Mouse (Mus musculus) right cerebral cortex, postnatal 14 days (tissue): ENCODE measurements around the gene Tefm.
"Not testable (repeated sequence)": the region's sequence is repeated elsewhere in the genome, so short reads cannot be mapped to it uniquely, and the experiment has no call there.

ENCODE experiments used
- DNase-seq: peaks from one replicate; pipeline ENCODE4 v3.0.0; 2022

The Tefm gene

DNA sequence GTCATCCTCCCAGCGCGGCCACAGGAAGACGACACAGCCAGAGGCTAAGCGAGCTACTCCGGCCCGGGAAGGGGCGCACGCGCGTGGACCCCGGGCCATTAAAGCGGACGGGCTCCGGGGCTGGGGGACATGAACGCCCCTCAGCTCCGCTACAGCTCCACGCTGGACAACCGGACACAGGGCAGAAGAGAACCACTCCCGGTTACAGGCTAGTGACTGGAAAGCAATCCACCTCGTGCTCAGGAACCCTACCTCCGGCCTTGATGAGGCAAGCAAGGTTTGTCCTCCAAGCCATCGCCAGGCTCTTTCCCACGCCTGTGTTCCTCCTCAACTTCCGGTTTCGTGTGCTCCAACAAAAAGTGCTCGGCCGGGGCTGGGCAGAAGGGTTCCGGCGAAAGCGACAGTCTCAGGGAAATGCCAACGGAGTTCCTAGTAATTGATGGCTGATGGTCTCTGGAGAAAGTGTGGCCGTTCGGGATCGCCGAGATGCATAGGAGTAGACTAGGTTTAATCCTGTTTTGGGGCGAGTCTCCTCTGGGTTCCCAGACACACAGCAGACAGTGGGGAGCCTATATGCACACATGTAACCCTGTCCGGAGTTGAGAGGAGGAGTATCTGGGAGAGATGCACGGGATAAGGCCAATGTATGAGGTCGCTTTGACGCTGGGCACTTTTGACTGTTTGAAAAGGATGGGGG is at the start of gene Tefm:
Gene Tefm (minus strand): TSS at position 351 of the 697 bp plus-strand sequence.
- DNase-seq = peak; percentile 76

DNA sequence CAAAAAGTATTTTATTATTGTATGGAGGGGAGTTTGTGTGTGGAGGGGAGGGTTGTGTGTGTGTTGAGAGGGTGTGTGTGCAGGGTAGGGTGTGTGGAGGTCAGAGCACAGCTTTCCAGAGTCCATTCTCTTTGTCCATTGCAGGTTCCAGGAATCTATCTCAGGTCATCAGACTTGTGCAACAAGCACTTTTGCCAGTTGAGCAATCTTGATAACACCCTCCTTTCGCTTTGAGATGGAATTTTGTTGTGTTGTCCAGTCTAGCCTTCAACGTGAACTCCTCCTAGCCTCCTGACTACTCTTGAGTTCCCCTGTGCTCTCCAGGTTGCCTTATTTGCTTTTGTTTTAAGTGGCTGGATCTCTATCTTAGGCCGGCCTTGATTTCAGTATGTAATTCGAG is 48.3 kb upstream of the Tefm start:
- no peak for DNase-seq

DNA sequence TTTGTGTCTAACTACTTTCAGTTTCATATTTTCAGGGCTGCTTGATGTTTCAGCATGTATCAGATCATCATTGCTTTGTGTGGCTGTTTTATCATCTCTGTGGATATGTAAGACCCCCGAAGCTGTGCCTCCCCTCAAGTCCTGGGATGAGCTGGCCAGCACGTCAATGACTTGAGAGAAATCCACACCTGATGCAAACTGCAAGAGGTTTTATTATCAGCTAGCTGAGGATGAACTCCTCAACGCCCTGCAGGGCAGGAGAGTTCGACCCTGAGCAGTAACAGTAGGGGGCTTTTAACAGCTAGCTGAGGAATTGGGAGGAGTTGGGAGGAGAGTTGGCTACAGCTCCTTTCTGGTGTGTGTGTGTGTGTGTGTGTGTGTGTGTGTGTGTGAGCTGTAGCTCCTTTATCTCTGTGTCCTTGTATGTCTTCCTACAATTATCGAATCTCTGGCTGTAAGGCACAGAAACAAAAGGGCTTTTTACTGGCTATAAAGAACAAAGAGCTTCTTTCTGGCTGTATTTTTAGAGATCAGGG is 43.5 kb upstream of the Tefm start:
- DNase-seq = not testable (repeated sequence)

DNA sequence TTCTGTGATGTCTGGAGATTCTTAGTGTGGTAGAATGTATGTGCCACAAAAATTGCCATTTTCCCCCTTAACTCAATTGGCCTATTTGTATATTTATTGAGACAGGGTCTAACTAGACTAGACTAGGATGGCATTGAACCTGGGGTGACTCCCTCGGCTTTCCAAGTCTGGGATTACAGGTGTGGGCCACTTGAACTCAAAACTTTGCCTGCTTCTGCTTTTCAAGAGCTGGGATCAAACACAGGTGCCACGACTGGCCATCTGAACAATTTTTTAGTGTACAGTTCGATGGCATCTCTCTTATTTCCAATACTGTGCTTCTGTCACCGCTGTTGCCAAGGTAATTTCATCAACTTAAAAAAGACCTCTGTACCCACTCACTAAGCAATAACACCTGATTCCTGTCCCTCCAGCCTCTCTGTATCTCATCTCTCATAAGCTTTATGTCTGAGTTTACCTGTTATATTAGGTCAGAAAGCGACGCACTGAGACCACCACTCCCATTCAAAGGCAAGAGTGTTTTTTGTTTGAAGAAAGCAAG is 42.6 kb upstream of the Tefm start:
- no peak for DNase-seq

DNA sequence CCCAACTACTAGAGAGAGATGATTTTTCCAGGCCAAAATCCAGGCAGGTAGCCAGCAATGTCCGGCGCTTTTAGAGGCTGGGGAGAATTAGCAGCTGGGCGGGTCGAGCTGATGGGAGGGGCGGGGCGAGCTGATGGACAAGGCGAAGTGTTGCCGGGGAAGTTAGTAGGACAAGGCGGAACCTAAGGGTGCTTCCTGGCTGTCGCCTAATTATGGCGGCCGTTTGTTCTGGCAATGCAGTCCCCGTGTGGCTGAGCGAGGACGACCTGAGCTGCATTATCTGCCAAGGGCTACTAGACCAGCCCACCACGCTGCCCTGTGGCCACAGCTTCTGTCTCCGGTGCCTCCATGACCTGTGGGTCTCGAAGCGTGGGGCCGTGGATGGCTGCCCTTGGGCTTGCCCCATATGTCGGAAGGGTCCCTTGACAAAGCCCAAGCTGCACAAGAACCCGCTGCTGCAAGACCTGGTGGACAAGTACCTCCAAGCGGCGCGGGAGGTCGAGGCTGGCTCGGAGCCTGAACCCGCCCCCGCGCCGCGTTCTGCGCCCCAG is 41.8 kb upstream of the Tefm start, which contains the start of gene Rnf135:
Gene Rnf135 (plus strand): TSS at position 147 of the 551 bp plus-strand sequence.
- peak; percentile 80 for DNase-seq

DNA sequence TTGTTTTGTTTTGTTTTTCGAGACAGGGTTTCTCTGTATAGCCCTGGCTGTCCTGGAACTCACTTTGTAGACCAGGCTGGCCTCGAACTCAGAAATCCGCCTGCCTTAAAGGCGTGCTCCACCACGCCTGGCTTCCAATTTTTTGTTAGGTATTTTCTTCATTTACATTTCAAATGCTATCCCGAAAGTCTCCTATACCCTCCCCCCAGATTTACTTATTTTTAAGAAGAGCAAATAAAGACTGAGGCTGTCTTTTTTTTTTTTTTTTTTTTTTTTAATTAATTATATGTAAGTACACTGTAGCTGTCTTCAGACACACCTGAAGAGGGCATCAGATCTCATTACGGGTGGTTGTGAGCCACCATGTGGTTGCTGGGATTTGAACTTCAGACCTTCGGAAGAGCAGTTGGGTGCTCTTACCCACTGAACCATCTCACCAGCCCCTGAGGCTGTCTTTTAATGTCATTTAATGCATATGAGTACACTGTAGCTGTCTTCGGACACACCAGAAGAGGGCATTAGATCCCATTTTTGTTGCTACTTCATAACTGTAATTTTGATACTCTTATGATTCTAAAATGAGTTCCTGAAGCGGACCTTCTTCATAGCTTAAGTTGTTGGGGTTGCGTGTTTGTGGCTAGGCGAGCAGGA is 41.2 kb upstream of the Tefm start:
- not testable (repeated sequence) for DNase-seq

DNA sequence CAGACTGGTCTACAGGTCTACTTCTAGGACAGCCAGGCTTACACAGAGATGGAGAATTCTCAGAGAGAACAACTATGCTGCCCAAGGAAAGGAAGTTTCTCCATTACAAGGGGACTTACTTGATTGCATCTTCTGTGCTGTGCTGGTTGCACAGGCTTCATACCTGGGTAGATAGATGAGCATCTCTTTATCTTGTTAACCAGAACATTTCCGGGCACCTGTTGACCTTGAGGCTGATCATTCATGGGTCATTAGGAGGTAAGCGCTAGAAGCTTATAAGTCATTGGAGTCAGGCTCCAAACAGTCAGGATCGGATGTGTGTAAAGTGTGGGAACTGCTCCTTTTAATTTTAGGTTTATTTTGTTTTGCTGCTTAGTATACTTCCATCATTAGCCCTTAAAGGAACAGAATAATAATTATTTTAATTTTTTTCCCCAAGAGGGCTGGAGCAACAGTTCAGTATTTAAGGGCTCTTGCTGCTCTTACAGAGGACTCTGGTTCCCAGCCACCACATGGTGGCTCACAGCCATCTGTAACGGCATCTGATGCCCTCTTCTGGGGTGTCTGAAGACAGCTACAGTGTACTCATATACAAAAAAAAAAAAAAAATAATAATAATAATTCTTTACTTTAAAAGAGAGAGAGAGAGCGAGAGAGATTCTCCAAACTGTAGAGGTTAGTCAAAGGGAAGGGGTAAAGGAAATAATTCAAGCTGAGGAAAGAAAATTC is 39.2 kb upstream of the Tefm start:
- DNase-seq = no peak

DNA sequence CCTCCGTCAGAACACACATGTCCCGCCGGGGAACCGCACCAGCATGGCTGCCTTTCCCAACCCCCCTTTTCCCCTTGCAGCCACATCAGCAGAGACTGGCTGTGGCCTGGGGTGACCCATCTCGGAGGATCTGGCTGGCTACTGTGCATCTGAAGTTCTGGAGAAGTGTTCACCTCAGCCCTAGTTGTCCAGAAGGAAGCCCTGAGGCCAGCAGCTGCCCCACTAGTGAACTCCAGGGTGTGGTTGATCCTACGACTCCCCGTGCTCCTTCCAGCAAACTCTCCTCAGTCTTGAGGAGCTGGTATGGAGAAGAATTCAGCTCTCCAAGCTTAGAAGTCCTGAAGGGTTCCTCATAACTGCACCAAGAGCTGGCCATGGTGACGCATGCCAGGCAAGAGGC is 36.3 kb upstream of the Tefm start:
- DNase-seq = no peak

DNA sequence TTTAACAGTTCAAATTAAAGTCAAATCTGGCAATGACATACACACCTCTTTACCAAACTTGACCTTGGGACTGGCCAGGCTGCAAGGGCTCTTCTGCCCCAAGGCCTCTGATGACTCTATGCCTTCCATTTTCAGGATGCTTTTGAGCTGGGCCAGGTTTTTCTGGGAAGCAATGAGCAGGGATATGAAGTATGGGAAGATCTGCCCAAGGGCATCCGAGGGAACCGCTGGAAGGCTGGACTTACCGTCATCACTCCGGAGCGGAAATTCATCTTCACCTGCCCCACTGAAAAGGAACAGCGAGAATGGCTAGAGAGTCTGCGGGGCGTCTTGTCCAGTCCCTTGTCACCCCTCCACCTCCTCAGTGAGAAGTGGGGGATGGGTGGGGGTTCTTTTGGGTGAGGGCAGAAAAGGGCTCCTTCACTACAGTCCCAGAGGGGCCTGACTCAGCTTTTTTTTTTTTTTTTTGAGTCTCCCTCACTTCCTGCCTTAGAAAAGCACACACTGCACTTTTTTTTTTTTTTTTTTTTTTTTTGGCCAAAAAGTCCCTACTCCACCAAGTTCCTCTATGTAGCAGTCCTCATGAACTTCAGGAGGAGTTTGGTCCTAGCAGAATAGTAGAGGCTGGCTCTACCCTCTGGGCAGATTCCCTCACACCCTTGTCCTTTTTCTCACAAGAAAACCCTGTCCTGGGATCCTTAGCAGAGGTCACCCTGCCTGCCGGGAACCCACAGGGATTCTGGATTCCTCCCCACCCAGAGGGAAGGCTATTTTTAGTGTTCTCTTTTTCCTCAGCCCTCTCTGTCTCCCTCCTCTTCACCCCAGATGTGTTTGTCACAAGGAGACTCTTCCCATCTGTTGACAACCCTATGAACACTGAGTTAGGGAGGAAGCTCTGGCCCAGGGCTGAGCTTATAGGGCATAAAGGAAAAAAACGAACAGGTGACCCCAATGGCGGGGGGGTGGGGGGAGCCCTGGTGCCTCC is 35.2 kb upstream of the Tefm start:
- peak; percentile 40 for DNase-seq

DNA sequence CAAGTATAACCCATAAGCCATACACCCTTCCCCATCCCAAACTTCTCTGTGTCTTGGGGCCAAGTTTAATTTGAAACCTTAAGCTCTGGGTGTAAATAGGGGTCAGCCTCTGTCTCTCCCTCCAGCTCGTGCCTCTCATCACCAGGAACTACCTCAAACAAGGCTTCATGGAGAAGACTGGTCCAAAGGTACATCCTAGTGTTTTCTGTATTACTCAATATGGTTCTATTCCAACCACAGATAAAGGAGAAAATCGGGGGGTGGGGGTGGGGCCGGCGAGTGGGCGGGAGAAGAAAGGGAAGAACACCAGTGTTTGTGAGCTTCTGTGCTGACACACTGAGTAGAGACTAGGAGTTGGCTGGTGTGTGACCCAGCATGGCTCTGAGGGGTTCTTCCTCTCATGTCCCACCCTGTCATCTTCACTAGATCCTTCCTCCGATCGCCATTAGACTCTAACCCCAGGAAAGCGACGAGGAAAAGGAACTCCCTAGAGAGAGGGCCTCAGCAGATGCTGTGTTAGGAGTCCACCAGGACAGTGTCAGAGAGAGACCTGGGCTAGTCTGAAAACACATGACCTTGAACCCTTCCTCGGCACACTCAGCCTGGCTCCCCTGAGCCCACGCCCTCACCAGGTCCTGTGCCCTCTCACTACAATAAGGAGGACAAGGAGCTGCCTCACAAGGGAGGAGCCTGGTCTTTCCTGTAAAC is 32.1 kb upstream of the Tefm start:
- DNase-seq = no peak

DNA sequence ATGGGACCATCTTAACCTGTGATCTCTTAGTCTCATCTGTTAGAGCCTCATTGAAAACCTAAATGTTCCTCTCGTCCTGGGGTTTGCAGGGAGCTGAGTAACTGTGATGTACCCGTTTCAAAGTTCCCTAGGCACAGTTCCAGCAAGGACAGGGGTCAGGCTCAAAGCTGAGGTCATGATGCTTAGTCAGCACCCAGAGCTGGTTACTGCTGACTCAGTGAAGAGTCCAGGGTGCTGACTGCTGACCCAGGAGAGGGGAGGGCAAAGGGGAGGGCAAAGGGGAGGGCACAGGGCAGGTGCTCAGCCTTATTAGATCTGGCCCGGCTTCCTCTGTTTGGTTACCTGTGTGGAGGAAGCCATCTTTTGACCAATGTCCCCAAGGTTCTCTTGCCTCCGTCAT is 29.9 kb upstream of the Tefm start:
- no peak for DNase-seq

DNA sequence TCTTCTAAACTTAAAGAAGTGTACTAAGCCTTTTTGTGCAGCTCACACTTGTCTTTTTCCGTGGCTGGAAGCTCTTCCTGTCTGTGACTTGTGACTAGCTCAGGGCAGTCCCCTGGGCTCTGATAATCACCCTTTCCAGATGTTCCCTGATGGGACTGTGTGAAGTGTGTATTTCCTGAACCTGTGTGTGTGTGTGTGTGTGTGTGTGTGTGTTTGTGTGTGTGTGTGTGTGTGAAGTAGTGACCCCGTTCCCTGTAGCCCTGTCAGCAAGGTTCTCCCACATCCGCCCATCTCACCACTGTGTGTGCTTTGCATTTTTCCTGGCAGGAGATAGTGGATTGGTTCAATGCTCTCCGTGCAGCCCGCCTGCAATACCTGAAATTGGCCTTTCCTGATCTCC is 28.4 kb upstream of the Tefm start:
- no peak for DNase-seq

DNA sequence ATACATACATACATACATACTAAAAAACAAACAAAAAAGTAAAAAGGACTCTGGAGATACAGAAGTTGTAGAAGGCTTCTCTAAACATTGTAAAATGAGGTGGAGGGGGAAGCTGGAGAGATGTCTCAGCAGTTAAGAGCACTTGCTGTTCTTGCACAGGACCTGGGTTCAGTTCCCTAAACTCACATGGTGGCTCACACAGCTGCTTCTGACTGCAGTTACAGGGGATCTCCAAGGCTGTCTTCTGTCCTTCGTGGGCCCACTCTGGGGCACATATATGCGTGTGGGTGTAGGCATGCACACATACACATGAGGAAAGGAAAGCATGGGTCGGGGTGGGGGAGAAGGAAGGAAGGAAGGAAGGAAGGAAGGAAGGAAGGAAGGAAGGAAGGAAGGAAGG is 27.7 kb upstream of the Tefm start:
- DNase-seq = no peak

DNA sequence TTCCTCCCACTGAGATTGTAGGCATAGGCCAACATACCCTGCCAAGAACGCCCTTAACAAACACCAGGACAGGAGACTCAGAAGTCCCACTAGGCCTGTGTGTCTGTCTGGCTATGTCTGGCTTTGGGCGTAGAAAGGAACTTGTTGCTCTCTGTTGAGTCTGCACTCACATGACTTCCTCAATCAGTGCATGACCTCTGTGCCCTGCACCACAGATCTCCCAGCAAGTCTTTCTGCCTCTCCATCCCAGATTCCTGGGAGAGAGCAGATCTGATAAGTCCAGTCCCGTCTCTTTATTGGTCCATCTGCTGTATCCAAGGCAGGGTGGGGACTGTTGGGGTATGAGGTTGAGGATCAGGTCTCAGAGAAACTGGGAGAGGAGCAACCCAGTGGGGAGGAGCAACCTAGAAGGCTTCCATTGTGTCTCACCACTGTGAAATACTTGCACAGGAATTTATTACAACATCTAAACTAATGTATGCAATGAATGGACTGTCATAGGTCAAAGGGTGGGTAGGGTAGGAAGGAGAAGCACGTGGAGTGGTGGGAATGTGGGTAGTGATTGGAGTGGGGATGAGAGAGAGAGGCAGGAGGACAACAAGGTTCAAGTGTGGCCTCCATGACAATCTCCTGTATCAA is 26.8 kb upstream of the Tefm start:
- DNase-seq = no peak

DNA sequence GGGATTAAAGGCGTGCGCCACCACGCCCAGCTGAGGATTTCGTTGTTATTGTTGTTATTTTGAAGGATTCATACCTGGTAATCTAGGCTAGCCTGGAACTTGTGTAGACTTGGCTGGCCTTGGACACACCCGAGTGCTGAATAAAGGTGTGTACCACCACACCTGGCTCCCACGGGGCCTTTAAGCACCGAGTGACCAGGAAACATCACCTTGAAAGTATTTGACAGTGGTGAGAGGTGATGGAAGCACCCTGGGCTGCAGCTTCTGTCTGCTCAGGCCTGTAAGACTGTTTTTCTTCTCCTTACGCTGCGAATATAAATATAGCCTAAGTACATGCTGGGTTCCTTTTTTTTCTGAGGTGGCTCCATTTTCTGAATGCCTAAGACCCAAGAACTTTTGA is 26.1 kb upstream of the Tefm start:
- DNase-seq = no peak

DNA sequence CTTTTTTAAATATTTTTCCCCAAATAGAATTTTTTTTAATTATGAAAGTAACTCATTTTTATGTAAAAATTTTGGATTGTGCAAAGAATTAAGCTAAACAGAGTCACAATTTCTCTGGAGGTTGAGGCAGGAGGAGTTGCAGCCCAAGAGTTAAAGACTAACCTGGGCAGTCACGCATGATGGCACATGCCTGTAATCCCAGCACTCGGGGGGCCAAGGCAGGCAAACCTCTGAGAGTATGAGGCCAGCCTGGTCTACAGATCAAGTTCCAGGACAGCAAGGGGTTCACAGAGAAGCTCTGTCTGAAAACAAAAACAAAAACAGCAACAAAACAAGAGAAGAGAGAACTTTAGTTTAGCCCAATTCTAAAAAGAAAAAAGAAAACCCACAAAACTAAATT is 22.2 kb upstream of the Tefm start:
- DNase-seq = no peak

DNA sequence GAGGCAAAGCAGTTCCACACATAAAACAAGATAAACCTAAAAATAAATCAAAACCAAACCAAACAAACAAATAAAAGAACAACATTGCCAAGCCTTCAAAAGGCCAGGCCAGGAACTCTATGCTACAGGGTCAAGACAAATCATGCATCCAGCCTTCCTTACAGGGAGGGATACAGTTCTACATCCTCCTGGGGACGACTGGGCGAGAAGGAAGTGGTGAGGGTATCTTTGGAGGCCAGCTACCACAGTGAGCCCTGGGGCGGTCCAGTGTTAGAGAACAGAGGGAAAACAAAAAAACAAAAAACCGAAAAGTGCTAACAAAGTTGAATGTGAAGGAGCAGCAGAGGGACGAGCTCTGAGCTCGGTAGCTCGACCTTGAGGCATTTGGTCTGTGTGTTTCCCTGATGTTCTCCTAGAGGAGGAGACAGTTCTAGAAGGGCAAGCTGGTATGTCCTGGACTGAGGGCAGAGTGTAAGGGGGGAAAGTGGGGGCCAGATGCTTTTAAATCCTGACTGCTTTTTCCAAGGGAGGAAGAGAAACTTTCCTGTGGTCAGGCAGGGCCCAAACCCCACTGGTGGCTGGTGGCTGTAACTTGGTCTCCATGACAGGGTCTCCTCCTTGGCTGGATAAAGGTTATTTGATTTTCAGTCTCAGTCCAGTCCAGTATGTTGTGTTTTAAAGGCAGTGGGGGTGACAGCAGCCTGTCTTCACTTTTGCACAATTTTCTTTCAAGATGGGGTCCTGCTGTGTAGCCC is 21.6 kb upstream of the Tefm start:
- DNase-seq = no peak

DNA sequence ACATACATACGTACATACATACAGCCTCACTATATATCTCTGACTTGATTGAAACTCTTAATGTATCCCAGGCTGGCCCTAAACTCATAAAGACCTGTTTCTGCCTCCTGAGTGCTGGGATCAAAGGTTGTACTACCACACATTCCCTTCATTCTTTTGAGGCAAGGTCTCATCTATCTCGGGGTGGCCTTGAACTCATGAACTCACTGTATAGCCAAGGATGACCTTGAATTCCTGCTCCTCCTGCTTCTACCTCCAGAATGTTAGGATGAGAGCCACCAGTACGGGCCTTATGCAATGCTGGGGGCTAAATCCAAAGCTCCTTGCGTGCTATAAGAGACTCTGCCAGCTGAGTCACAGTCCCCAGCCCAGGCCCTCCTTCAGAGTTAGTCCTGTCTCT is 19.1 kb upstream of the Tefm start:
- no peak for DNase-seq

DNA sequence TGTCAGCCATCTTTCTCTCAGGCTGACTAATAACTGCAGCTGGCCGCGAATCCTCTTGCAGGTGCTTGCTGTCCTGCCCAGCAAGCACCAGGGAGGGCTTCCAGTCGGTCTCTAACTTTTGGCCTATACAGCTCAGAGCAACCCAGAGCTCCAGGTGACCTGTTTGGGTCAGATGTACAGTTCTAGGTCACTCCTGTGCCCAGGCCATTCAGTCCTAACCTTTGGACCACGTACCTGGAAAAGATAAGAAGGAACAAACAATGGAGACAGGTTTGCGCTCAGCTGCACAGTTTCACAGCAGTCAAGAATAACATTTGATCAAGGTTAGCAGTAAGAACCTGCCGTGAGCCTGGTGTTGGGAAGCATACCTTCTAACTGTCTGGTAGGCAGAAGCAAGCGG is 17.0 kb upstream of the Tefm start:
- no peak for DNase-seq

DNA sequence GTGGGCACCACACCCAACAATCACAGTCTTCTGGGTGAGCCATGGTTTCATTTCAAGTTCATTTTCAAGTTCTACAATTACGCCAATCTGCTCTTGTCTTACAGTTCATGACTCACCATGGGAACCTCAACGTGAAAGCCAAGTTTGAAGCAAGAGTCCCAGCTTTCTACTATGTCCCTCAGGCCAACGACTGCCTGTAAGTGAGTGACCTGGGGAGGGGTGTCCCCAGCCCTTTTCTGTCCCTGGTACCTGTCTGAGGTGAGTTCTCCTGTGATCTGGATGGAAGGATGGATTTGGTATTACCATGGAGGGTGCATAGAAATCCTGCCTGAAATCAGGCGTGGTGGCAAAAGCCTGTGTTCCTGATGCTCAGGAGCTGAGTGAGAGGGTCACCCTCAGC is 14.9 kb upstream of the Tefm start:
- no peak for DNase-seq
